Mouse (Mus musculus) stomach, postnatal 0 days (tissue): ENCODE results near the gene Zdhhc1. TPM values are rescaled to one million over a fixed set of nuclear protein-coding genes. Genes with fewer than 3 reads are reported as not detected.

Source experiments
- ATAC-seq: fragments of 200-750 bp; cut with Nextera tagmentation; 2 replicates; pipeline ENCODE4 v1.8.0; 2017; ENCODE audit not compliant: low FRiP score, low TSS enrichment
- DNase-seq: peaks from one replicate; pipeline ENCODE4 v3.0.0-alpha.2; 2016; ENCODE audit warnings: low spot score
- H3K27ac ChIP-seq: fragments of 300-500 bp; sonication (generic); replicated peaks from 2 replicates; pipeline ENCODE4 v1.5.1; 2014; ENCODE audit warnings: mild to moderate bottlenecking, control low read depth
- H3K27me3 ChIP-seq: fragments of 300-500 bp; sonication (generic); 2 replicates; pipeline ENCODE4 v1.6.1; 2014; ENCODE audit warnings: low read length; ENCODE audit not compliant: control insufficient read depth, insufficient read depth
- H3K36me3 ChIP-seq: fragments of 300-500 bp; sonication (generic); 2 replicates; pipeline ENCODE4 v1.6.1; 2014; ENCODE audit warnings: low read length, mixed read lengths; ENCODE audit not compliant: control insufficient read depth, insufficient read depth
- H3K4me1 ChIP-seq: fragments of 300-500 bp; sonication (generic); replicated peaks from 2 replicates; pipeline ENCODE4 v1.6.1; 2014; ENCODE audit warnings: antibody characterized with exemption; ENCODE audit not compliant: control insufficient read depth, insufficient read depth
- H3K4me2 ChIP-seq: fragments of 300-500 bp; sonication (generic); replicated peaks from 2 replicates; pipeline ENCODE4 v1.6.1; 2014; ENCODE audit warnings: low read depth, mild to moderate bottlenecking, control low read depth, moderate library complexity
- H3K4me3 ChIP-seq: fragments of 300-500 bp; sonication (generic); 2 replicates; pipeline ENCODE4 v1.5.1; 2014; ENCODE audit warnings: low read depth, low read length, control low read depth
- H3K9ac ChIP-seq: fragments of 300-500 bp; sonication (generic); 2 replicates; pipeline ENCODE4 v1.6.1; 2014; ENCODE audit warnings: mild to moderate bottlenecking, low read length, control low read depth, mixed read lengths
- H3K9me3 ChIP-seq: fragments of 300-500 bp; sonication (generic); 2 replicates; pipeline ENCODE4 v1.6.1; 2016; ENCODE audit warnings: low read length; ENCODE audit not compliant: control insufficient read depth
- CTCF ChIP-seq: IDR thresholded peaks from 2 replicates; pipeline ENCODE4 v1.5.1; 2016; ENCODE audit warnings: antibody characterized with exemption, low read depth, mild to moderate bottlenecking, moderate library complexity
- EP300 ChIP-seq: optimal IDR thresholded peaks from 2 replicates; pipeline ENCODE3; 2016; ENCODE audit warnings: antibody characterized with exemption
- WGBS: fragments of 180-500 bp; shearing (Covaris S2); extraction: QIAGEN DNeasy Blood & Tissue Kit; methylation state at CpG from one replicate; pipeline ENCODE4 v1.1.7; 2014; 5-methylcytosine and 5-hydroxymethylcytosine counted together
- polyA plus RNA-seq: library from polyadenylated mRNA; unstranded; fragments of >200 nt; fragmentation: Nextera tagmentation; extraction: Ambion mirVana; gene quantifications from 2 replicates; pipeline ENCODE4 v1.2.1, GENCODE M21; 2015

Gene Zdhhc1
- polyA plus RNA-seq, 1 experiment from 2014 or later: 15.6 TPM

DNA sequence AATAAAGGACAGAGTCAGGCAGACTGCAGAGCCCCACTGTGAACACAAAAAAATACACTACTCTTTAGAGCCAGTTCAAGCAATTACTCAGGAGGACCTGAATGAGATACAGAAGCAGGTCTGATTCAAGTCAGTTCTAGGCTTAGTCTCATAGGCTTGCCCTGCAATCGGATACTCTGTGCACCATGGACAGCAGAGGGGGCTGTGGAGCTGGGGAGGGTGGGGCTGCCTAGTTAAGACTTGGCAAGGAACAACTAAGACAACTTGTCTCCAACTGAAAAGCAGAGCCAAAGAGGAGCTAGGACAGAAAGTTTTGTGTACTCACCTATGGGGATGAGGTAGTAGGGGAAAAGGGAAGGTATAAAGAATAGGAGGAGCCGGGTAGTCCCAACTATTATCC lies 35.1 kb upstream of the Zdhhc1 start:
- H3K9ac ChIP-seq: no peak overlapping the region

DNA sequence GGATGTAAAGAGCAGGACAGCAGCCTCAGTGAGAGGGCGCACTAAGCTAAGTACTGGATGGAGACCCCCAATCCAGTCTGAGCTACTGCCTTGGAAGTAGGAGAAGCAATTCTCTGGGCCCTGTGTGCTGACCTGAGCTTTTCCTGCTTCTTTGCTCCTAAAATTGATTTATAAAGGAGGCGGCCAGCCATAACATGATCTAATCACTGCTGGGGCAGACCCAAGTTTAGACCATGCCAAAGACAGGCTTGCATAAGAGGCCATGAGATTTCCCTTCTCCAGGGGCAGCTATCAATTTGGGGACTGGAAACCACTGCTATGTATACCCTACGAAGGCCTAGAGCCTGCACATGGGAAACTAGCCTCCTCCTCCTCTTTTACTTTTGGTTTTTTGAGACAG lies 32.6 kb upstream of the Zdhhc1 start:
- H3K4me1 ChIP-seq: no peaks in the 10 kb centered on the region; the same call in none of the 2 replicates
- no peak overlapping the region for H3K27ac ChIP-seq
- H3K9me3 ChIP-seq: no peaks in the 10 kb centered on the region
- H3K9ac ChIP-seq: no peak overlapping the region
- H3K4me3 ChIP-seq: no peak overlapping the region
- ATAC-seq (no peak), DNase-seq (no peak)
- 78% methylated on average over 3 of the region's 3 CpGs for WGBS
- H3K27me3 ChIP-seq: no peaks in the 10 kb centered on the region
- H3K4me2 ChIP-seq: no peak overlapping the region
- TF ChIP-seq CTCF (no peak), EP300 (no peak)
- peaks cover 15% of the 10 kb centered on the region for H3K36me3 ChIP-seq

More for the DNA sequence above, 35.1 kb upstream of the Zdhhc1 start:
- no peaks in the 10 kb centered on the region for H3K27me3 ChIP-seq
- no peak overlapping the region for H3K4me3 ChIP-seq
- peak; percentile 84 for DNase-seq
- no peak overlapping the region for H3K4me2 ChIP-seq
- no peaks in the 10 kb centered on the region for H3K9me3 ChIP-seq
- peaks cover 8% of the 10 kb centered on the region for H3K36me3 ChIP-seq
- no peak overlapping the region for H3K27ac ChIP-seq
- no peak for ATAC-seq
- peak; percentile 80 for TF ChIP-seq CTCF
- TF ChIP-seq EP300: no peak
- H3K4me1 ChIP-seq: no peaks in the 10 kb centered on the region; the same call in none of the 2 replicates
- 58% methylated on average over 2 of the region's 2 CpGs for WGBS

DNA sequence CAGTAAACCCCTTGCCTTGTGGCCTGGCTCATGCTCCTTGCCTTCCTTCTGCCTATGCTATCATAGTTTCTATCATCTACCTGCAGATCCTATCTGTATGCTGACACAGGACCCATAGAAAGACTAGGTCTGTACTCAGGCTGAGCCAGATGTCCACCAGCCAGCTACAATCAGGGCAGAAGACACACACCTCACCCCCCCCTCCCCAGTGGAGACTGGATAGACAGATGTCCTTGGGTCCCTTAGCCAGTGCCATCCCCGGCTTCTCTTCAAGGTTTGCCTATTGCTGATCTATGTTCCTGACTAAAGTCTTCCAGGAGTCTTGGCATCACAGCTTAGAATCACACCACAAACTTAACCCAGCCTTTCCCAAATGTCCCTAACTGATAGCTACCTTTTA lies 31.5 kb upstream of the Zdhhc1 start:
- H3K9ac ChIP-seq: no peak overlapping the region
- no peaks in the 10 kb centered on the region for H3K27me3 ChIP-seq
- H3K27ac ChIP-seq: no peak overlapping the region
- H3K4me1 ChIP-seq: no peaks in the 10 kb centered on the region; the same call in none of the 2 replicates
- peaks cover 20% of the 10 kb centered on the region for H3K36me3 ChIP-seq
- no peak for DNase-seq
- TF ChIP-seq EP300 (no peak), CTCF (no peak)
- no peaks in the 10 kb centered on the region for H3K9me3 ChIP-seq
- no peak for ATAC-seq
- H3K4me2 ChIP-seq: no peak overlapping the region
- 87% methylated on average over 1 of the region's 1 CpGs for WGBS
- no peak overlapping the region for H3K4me3 ChIP-seq

DNA sequence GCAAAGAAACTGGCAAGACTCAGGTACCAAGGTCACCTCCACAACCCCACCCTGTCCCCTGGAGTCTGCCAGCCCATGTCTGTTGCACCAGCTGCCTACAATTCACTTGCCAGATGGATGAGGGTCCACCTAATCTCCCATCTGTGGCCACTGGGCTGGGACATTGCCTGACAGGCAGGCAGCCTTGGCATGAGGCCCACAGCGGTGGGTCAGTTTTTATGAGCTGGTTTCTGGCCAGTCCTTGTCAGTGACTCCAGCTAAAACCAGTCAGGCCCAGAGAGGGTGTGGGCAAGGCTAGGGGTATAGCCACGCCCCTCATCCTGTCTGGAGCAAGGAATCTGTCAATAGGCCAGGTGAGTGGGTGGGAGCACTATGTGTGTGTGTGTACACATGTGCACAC lies 30.4 kb upstream of the Zdhhc1 start:
- Histone ChIP-seq H3K9ac (no peak overlapping the region), H3K9me3 (no peaks in the 10 kb centered on the region), H3K4me3 (no peak overlapping the region), H3K27ac (no peak overlapping the region), H3K4me1 (no peaks in the 10 kb centered on the region; the same call in 1 of the 2 replicates), H3K27me3 (no peaks in the 10 kb centered on the region), H3K36me3 (peaks cover 24% of the 10 kb centered on the region), H3K4me2 (no peak overlapping the region)
- WGBS: 76% methylated on average over 2 of the region's 2 CpGs
- ATAC-seq: peak; percentile 46; the same call in 1 of the 2 replicates
- TF ChIP-seq EP300 (no peak), CTCF (no peak)
- peak; percentile 42 for DNase-seq

DNA sequence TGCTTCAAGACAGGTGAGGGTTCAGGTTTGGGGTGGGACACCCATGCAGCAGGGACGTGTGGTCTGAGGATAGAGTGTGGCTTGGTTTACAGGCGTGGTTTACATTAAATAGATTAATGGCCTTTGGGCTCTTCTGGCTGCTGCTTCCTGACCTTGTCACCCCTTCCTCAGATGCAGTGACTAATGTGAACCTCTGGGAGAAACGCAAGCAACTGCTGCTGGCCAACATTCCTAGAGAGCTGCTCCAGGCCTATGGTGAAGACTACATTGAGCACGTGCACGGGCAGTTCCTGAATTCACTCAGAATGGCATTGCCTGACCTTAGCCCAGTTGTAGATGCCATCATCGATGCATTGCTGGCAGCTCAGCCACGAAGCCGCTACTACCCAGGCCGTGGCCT lies 26.2 kb upstream of the Zdhhc1 start:
- H3K4me3 ChIP-seq: no peak overlapping the region
- TF ChIP-seq EP300 (no peak), CTCF (no peak)
- no peak overlapping the region for H3K27ac ChIP-seq
- ATAC-seq: no peak
- no peak overlapping the region for H3K4me2 ChIP-seq
- DNase-seq: no peak
- H3K27me3 ChIP-seq: no peaks in the 10 kb centered on the region
- H3K36me3 ChIP-seq: peaks cover 20% of the 10 kb centered on the region
- no peak overlapping the region for H3K9ac ChIP-seq
- H3K9me3 ChIP-seq: no peaks in the 10 kb centered on the region
- H3K4me1 ChIP-seq: peaks cover 5% of the 10 kb centered on the region; the same call in 1 of the 2 replicates
- 54% methylated on average over 9 of the region's 9 CpGs for WGBS

DNA sequence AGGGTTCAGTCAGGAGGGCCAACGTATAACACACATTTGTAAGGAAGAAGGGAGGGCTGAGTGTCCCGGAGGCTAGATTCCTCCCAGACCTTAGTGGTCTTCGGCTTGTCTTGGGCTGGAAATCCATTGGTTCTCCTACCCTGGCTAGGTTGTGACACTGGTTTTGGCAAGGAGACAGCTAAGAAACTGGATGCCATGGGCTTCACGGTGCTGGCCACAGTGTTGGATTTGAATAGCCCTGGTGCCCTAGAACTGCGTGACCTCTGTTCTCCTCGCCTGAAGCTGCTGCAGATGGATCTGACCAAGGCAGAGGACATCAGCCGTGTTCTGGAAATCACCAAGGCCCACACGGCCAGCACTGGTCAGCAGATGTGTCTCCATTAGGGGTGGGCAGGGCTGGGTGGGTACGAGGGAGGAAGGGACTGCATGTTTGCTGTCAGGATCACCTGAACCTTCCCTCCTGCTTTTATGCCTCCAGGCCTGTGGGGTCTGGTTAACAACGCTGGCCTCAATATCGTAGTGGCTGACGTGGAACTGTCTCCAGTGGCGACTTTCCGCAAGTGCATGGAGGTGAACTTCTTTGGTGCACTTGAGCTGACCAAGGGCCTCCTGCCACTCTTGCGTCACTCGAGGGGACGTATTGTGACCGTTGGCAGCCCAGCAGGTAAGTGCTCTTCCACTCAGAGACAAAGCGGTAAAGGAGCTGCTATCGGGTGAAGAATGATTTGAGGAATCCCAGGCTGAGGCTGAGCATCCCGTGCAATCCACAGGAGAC lies 25.5 kb upstream of the Zdhhc1 start:
- Histone ChIP-seq H3K36me3 (peaks cover 18% of the 10 kb centered on the region; the same call in 1 of the 2 replicates), H3K9ac (no peak overlapping the region), H3K4me1 (peaks cover 5% of the 10 kb centered on the region; the same call in 1 of the 2 replicates), H3K4me2 (no peak overlapping the region), H3K4me3 (no peak overlapping the region), H3K27ac (no peak overlapping the region), H3K9me3 (no peaks in the 10 kb centered on the region), H3K27me3 (no peaks in the 10 kb centered on the region)
- DNase-seq (no peak), ATAC-seq (no peak)
- no peak for TF ChIP-seq EP300
- no peak for TF ChIP-seq CTCF
- 74% methylated on average over 21 of the region's 21 CpGs for WGBS
